Mouse (Mus musculus) brain, embryonic 14.5 days (tissue): ENCODE results near the gene Traf2.

ENCODE experiments used
- CTCF ChIP-seq: fragments of 200-500 bp; IDR thresholded peaks from 2 replicates; pipeline ENCODE4 v1.5.1; 2012; ENCODE audit warnings: inconsistent platforms, mild to moderate bottlenecking, moderate library complexity, borderline replicate concordance; ENCODE audit not compliant: insufficient read depth, insufficient read length; ENCODE audit errors: extremely low read depth
- POLR2A ChIP-seq: fragments of 200-500 bp; IDR thresholded peaks from 2 replicates; pipeline ENCODE4 v1.6.1; 2012; ENCODE audit warnings: mild to moderate bottlenecking, inconsistent platforms, borderline replicate concordance; ENCODE audit not compliant: poor library complexity, insufficient read depth, insufficient read length, severe bottlenecking; ENCODE audit errors: extremely low read depth

GRCm38 (mm10) chr2:25498622-25499478 lies 47.9 kb downstream of the Traf2 start:
- TF ChIP-seq CTCF = no peak
- no peak for TF ChIP-seq POLR2A
